Mouse (Mus musculus): Measurements from ENCODE around the gene Rps8. TPM values are rescaled to one million over a fixed set of nuclear protein-coding genes. Genes with fewer than 3 reads are reported as not detected.
A peak's percentile ranks its signal among the peaks of the same experiment; 100 is the strongest.
"Not testable (repeated sequence)": the region's sequence is repeated elsewhere in the genome, so short reads cannot be mapped to it uniquely, and the experiment has no call there.

Rps8 gene
- 100 to 1,000 TPM; 512 to 526 TPM for total RNA-seq (2021)
- long read RNA-seq, experiment 1, transcript Rps8-201 (6 exons, 860 nt) = major isoform, 33 of 43 reads
- long read RNA-seq, experiment 1, partial matches to known transcripts = 5 of 43 reads
- long read RNA-seq, experiment 1, other reads (novel, unspliced or antisense) = 3 of 43 reads
- long read RNA-seq, experiment 2, transcript Rps8-201 (6 exons, 860 nt) = major isoform, 35 of 39 reads
- long read RNA-seq, experiment 2, partial matches to known transcripts = 3 of 39 reads
- long read RNA-seq, experiment 2, other reads (novel, unspliced or antisense) = 1 of 39 reads

DNA sequence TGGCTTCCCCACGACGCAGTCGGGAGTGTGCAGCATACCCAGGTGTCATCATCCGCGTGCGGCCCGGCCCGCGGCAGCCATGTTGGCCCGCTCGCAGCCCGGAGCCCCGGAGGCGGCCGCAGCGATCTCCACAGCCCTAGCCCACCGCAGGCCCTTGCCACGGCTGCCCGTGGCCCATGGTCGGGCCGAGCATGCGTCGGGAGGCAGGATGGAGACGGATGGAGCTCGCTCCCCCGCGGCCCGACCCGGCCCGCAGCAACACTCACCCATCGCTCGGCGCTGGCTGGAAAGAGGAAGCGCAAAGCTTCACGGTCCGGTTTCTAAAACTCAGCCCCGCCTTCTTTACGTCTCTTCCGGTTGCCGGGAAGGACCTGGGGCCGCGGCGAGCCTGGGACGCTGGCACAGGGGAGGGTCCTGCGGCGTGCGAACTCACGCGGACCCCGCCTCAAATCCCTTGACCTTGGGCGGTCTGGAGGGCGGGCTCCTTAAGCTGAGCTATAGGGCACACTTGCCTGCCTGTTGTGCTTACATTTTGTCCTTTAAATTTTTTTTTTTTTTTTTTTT is at the start of gene Rps8:
Rps8 (minus strand) TSS at position 452 of the 564 bp plus-strand sequence.
- DNase-seq (ENCODE audit: extremely low spot score in 1 of 2, low spot score in 2 of 2) = peak; percentile 83 to 86
- Histone ChIP-seq H3K4me3 (peak within 1 kb of the TSS; percentile 63), H3K27ac (peak within 1 kb of the TSS; percentile 90)
- intact Hi-C loops (cut with DNase I) = loop anchor here (2.0 to 10.0 kb wide), 2 partner anchors 27 to 519 kb away; partner anchors contain the start of gene Kif2c
- TF ChIP-seq CTCF (IDR thresholded peaks at IDR 0.05) = no peak

DNA sequence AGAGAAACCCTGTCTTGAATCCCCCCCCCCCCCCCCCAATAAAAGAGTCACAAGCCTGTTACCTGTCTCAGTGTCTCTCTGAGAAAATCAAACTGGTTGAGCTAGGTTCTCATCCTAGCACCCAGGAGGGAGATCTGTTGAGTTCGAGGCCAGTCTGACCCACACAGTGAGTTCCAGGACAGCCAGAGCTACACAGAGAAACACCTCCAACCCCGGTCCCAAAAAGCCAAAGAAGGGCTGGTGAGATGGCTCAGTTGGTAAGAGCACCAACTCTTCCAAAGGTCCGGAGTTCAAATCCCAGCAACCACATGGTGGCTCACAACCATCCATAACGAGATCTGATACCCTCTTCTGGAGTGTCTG is 46.9 kb upstream of the Rps8 start:
- no peak overlapping the region for H3K4me3 ChIP-seq
- DNase-seq (ENCODE audit: extremely low spot score in 1 of 2, low spot score in 2 of 2) = no peak
- TF ChIP-seq CTCF (IDR thresholded peaks at IDR 0.05) = no peak
- intact Hi-C loops (cut with DNase I) = no loop called here
- no peak overlapping the region for H3K27ac ChIP-seq

DNA sequence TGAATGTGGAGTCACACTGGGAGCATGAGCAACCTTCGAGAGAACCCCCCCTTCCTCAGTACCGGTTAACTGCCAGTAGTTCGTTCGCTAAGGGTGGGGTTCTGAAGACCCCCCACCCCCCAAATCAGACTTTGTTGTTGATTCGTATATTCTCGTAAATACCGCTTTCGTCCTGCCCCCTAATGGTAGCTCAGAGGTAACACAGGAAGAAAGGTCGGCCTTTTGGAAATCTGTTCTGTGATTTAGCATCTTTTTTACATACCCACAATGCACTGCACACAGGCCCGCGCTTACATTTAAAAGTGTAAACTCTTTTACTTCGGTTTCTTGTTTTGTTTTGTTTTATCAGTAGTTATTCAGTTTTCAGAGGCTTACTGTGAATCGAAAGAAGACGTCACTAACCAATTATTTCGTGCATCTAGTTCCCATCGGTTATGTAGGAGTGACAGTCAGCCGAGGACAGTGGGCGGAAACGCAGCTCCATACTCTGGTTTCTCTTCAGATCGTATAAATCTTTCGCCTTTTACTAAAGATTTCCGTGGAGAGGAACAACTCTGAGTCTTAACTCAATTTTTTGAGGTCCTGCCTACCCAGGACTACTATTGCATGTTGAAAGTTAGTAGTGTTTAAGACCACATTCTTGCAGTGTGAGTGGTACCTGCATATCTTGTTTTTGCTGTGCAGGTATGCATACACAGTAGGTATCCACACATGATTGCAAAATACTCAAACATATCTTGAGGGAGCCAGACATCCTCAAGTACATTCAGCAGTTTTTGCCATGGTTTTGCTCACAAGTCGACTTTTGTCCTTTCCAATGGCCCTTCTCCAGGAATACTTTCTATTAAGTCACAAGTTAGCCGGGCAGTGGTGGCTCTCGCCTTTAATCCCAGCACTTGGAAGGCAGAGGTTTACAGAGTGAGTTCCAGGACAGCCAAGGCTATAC is 46.3 kb upstream of the Rps8 start:
- peak overlapping the region; percentile 54; the same call in 1 of the 2 replicates for H3K27ac ChIP-seq
- peak; percentile 63 for TF ChIP-seq CTCF (IDR thresholded peaks at IDR 0.05)
- intact Hi-C loops (cut with DNase I) = no loop called here
- no peak for DNase-seq (ENCODE audit: extremely low spot score in 1 of 2, low spot score in 2 of 2)
- peak overlapping the region; percentile 29 for H3K4me3 ChIP-seq

DNA sequence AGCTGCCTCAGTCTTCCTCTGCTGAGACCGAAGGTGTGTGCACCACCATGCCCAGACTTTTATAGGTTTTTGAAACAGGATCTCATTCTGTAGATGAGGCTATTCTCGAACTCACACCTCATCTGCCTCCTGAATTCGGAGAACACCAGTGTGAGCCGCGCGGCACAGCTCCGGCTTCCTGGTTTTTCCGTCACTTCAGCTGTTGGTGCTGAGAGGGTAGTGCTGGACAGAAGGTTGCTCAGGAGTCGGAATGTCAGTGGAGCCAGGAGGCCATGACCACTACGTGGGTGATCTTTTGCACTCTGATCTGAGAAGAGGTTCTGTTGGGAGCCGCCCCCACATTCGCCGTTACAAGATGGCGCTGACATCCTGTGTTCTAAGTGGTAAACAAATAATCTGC is 35.8 kb upstream of the Rps8 start:
- TF ChIP-seq CTCF (IDR thresholded peaks at IDR 0.05) = no peak

DNA sequence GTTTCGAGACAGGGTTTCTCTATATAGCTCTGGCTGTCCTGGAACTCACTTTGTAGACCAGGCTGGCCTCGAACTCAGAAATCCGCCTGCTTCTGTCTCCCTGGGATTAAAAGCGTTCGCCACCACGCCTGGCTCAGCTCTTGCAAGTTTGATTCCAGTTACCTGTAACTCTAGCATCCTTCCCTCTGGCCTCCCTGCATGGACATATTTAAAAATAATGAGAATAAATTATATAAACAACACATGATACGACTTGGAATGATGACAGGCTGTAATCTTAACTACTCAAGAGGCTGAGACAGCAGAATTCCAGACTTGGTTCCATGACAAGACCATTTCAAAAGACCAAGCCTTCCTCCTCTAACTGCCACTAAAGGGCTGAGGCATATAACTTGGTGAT is 34.6 kb upstream of the Rps8 start:
- peak overlapping the region; percentile 99 for H3K27ac ChIP-seq
- no peak for TF ChIP-seq CTCF (IDR thresholded peaks at IDR 0.05)
- H3K4me3 ChIP-seq = no peak overlapping the region
- intact Hi-C loops (cut with DNase I) = no loop called here
- DNase-seq (ENCODE audit: extremely low spot score in 1 of 2, low spot score in 2 of 2) = no peak

More for the DNA sequence above, 35.8 kb upstream of the Rps8 start:
- Histone ChIP-seq H3K27ac (no peak overlapping the region), H3K4me3 (no peak overlapping the region)
- DNase-seq (ENCODE audit: extremely low spot score in 1 of 2, low spot score in 2 of 2) = no peak
- intact Hi-C loops (cut with DNase I) = no loop called here

DNA sequence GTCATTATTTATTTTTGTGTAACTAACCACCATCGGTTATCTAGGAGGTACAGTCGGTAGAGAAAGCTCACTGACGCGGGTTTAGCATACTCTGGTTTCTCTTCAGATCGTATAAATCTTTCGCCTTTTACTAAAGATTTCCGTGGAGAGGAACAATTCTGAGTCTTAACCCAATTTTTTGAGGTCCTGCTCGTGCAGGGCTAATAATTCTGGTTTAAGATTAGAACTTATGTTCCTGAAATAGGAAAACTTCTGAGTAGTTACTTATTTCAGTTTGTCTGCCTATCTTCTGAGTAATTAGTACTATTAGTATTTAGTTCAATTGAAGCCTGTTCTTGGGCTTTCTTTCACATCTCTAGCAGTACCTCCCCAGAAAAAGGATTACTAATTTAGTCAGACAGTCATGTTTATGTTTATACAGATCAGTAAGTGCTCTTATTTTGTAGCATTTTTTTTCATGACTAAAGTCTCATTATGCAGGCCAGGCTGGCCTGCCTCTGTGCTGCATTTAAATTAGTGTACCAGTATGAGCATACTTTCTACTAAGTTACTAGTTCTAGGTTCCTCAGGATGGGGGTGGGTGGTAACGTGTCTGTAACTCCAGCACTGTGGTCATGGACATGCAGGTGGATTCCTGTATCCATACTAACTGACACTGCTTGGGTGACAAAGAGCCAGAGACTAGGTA is 34.0 kb upstream of the Rps8 start:
- H3K27ac ChIP-seq = peak overlapping the region; percentile 99

DNA sequence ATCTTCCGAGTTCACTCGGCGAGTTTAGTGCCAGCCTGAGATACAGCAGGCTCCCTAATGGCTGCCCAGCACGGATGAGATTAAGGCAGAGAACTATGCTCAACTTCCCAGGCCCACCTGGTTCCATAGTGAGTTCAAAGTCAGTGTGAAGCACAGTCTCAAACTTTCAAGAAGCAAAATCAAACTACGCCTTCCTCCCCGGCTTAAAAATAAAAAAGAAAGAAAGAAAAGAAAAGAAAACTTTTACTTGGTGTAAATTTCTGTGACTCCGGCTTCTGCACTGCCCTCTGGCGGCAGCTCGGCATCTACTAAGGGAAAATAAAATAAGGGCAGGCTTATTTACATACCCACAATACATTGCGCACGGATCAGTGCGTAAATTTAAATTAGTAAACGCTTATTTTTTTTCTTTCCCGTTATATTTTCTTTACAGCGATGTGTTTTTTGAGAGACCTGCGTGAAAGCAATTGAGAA is 33.4 kb upstream of the Rps8 start:
- DNase-seq (ENCODE audit: extremely low spot score in 1 of 2, low spot score in 2 of 2) = peak; percentile 74 to 76
- Histone ChIP-seq H3K4me3 (peak overlapping the region; percentile 46), H3K27ac (peak overlapping the region; percentile 99)
- TF ChIP-seq CTCF (IDR thresholded peaks at IDR 0.05) = peak; percentile 94
- intact Hi-C loops (cut with DNase I) = no loop called here

More for the DNA sequence above, 34.0 kb upstream of the Rps8 start:
- no peak for DNase-seq (ENCODE audit: extremely low spot score in 1 of 2, low spot score in 2 of 2)
- H3K4me3 ChIP-seq = peak overlapping the region; percentile 46
- TF ChIP-seq CTCF (IDR thresholded peaks at IDR 0.05) = no peak
- intact Hi-C loops (cut with DNase I) = no loop called here

DNA sequence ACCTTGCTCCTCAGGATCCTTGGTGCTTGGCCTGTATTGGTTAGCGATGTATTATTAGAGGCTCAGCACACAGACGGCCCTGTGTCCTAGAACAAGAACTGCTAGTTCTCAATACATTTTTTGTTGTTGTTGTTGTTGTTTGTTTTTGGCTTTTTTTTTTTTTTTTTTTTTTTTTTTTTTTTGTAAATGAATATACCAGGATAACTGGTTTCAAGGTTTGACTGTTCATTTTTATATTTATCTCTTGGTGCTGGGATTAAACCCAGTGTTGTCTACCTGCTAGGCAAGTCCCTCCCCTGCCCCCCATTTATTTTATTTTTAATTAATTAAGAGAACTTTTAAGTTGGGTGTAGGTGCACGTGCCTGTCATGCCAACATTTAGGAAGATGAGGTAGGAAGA is 32.9 kb upstream of the Rps8 start:
- Histone ChIP-seq H3K27ac (peak overlapping the region; percentile 99), H3K4me3 (peak overlapping the region; percentile 46)
- intact Hi-C loops (cut with DNase I) = no loop called here
- TF ChIP-seq CTCF (IDR thresholded peaks at IDR 0.05) = no peak
- no peak for DNase-seq (ENCODE audit: extremely low spot score in 1 of 2, low spot score in 2 of 2)

DNA sequence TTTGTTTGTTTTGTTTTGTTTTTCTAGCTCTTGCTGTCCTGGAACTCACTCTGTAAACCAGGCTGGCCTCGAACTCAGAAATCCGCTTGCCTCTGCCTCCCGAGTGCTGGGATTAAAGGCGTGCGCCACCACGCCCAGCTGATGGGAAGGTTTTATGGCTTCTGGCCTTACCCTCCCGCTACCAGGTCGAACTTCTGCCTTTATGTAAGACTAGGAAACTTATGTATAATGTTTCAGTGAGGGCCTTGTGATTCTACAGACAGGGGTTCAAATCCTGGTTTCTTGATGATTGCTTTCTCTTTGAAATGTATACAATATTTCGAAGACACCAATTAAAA is 26.7 kb upstream of the Rps8 start:
- intact Hi-C loops (cut with DNase I) = loop anchor here (2.0 kb wide), 1 partner anchor 26 kb away; the partner anchor contains the start of gene Rps8
- Histone ChIP-seq H3K4me3 (peak overlapping the region; percentile 55), H3K27ac (peak overlapping the region; percentile 87)
- DNase-seq (ENCODE audit: extremely low spot score in 1 of 2, low spot score in 2 of 2) = not testable (repeated sequence)

DNA sequence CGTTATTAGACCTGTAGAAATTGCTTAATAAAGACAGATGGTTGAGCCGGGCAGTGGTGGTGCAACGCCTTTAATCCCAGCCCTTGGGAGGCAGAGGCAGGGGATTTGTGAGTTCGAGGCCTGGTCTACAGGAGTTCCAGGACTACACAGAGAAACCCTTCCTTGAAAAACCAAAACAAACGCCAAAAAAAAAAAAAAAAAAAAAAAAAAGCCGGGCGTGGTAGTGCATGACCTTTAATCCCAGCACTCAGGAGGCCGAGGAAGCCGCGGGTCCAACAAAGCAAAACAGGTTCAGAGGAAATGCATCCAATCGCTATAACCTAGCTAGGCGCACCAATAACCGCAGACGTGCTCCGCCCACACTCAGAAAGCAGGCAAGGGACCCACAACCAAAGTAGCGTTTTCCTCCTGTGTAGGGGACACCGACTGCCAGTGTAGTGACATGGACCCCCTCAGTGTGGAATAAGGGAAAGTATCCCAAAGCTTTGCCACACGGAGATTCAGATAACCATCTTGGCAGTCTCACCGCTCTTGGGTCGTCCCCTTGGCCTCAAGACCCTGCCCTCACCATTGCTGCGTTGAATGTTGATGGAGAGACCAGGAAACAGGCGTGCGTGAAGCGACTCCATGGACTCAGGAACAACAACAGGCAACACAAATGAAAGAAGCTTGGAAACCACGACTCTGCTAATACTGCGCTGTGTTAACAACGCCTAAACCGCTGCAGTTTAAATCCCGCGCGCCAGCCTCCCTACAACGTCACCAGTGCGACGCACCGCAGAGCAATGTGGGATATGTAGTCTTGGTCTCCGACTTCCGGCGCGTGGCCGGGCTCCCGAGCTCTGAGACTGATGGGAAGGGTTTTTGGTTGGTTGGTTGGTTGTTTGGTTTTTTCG is 26.1 kb upstream of the Rps8 start, which contains the start of gene Kif2c:
Kif2c (minus strand) TSS at position 777 of the 896 bp plus-strand sequence.
- H3K4me3 ChIP-seq = peak within 1 kb of the TSS; percentile 55
- intact Hi-C loops (cut with DNase I) = loop anchor here (2.0 kb wide), 1 partner anchor 25 kb away; the partner anchor contains the start of gene Rps8
- H3K27ac ChIP-seq = peak within 1 kb of the TSS; percentile 87
- peak; percentile 5; the same call in 1 of the 2 replicates for TF ChIP-seq CTCF (IDR thresholded peaks at IDR 0.05)
- peak; percentile 89 to 94 for DNase-seq (ENCODE audit: extremely low spot score in 1 of 2, low spot score in 2 of 2)
